Mouse (Mus musculus): ENCODE measurements around the gene Ushbp1. TPM values are rescaled to one million over a fixed set of nuclear protein-coding genes. Genes with fewer than 3 reads are reported as not detected.
A peak's percentile ranks its signal among the peaks of the same experiment; 100 is the strongest.

Ushbp1 gene
- total and polyA plus RNA-seq, 2 experiments from 2014 or later: 3.0 to 3.9 TPM

DNA sequence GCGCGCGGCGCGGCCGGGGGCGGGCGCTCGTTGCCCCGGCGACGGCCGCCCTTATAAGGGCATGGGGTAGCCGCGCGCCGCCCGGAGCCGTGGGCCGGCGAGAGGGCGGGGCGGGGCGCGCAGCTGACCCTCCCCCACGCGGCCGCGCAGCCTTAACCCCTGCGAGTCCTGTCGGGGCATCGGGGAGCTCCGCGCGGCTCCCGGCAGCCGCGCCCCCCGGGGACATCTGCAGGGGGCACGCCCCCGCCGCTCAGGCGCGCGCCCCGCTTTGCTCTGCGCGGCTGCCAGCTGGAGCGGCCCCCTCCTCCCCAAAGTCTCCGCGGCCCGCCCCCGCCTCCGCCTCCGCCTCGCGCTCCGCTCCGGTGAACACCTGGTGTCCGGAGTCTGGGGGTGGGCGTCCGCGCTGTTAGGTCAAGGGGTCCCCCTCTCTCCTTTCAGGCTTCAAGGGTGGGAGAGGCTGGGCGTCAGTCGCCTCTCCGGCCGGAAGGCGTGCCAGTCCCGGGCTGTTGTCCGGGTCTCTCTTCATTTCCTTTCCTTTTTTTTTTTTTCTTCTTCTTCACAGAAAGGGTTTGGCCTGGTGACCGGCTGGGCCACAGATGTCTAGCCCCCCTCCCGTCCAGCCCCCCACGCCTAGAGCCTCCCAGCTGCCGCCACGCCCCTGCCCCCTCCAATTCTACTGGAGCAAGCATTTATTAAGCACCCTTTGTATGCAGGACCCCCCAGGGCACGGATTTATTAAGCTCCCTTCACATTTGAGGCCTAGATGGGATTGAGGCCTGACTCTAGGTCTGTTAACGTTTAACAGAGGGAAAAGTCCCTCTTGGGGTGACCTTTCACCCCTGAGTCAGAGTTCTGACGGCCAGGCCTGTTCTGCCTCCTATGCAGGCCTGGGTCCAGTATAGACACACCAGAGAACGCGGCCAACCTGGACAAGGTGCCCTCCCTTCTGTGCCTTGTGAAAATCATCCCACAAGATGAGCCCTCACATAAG lies 13.3 kb downstream of the Ushbp1 start:
- no peak for TF ChIP-seq CTCF (IDR thresholded peaks at IDR 0.05)
- WGBS: 3% methylated on average over 54 of the region's 80 CpGs

DNA sequence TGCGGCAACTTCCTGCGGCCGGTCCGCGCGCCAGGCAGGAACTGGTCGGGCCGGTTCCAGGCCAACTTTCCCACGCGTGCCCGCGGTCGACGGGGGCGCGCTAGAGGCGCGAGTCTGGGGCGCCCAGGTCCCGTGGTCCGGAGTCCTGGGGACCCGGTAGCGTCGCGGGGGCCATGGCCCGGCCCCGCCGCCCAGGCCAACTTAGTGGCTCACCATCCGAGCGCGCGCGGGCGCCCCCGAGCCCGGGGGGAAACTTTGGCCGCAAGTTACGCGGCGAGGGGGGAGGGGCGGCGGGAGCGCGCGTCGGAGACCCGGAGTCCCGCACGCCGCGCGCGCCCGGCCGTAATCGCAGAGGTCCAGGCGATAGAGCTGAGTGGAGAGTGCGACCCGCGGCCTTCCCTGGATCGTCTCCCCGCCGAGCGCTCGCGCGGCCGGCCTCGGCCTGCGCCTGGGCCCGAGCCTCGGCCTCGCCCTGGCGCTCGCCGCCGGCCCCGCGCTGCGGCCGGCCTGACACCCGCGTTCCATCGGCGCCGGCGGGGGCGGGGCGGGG lies 14.1 kb downstream of the Ushbp1 start, which contains the start of gene Nr2f6:
TSS of gene Nr2f6 (minus strand) at position 540 of the 550 bp plus-strand sequence.
- peak; percentile 27; the same call in 1 of the 2 replicates for ATAC-seq (ENCODE audit: low FRiP score)
- WGBS: under 1% methylated on average over 63 of the region's 89 CpGs

More for the DNA sequence above, 13.3 kb downstream of the Ushbp1 start:
- Histone ChIP-seq H3K4me3 (ENCODE audit: low read depth, low read length) (peak overlapping the region; percentile 60), H3K27ac (ENCODE audit: low read depth, low read length) (peak overlapping the region; percentile 63), H3K9me3 (ENCODE audit: low read length) (no peaks in the 10 kb centered on the region), H3K4me2 (ENCODE audit: low read depth, low read length, poor library complexity, severe bottlenecking) (peak overlapping the region; percentile 100), H3K27me3 (ENCODE audit: insufficient read depth, low read length) (no peaks in the 10 kb centered on the region), H3K36me3 (ENCODE audit: insufficient read depth, low read length) (no peaks in the 10 kb centered on the region), H3K9ac (replicated peaks; ENCODE audit: low read length, poor library complexity, severe bottlenecking) (peak overlapping the region; percentile 88), H3K4me1 (ENCODE audit: insufficient read depth, low read length) (peaks cover 25% of the 10 kb centered on the region; the same call in 1 of the 2 replicates)
- ATAC-seq (ENCODE audit: low FRiP score) (peak; percentile 81), DNase-seq (ENCODE audit: low spot score) (peak; percentile 86)

DNA sequence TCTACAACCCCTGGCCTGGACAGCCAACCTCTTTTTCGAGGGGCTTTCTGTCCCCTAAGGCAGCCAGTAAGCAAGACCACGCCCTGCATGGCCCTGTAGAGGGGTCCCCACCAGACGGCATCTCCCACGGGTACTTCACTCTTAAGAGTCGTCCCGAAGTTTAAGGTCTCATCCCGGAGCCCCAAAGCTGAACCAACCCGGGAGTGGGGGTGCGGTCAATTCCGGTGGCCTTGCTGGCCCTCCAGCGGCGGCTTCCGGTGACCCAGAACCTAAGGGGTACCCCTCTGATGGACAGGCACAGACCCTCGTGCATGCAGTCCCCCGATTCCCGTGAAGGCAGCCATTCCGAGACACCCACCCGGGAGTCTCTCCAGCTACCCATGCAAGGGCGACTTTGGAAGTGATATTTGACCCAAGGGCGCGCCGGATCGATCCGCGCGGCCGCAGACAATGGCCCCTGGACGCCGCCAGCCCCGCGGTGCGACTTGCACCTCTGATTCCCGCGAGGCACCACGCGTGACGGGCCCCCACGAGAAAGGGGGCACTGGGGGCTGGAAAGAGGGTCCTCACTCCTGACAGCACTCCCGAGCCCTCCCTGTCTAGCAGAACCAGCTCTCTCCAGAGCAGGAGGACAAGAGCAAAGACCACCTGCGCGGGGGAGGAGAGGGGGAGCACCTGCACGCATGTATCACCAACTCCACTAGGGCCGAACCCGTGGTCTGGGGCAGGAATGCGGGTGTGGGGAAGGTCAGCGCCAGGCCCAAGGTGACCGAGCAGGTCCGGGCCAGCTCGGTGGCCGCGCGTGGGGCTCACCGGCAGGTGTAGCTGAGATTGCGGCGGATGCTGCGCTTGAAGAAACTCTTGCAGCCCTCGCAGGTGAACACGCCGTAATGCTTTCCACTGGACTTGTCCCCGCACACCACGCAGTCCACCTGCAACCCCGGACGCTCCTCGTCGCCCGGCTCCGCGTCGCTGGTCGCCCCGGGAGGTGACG lies 15.1 kb downstream of the Ushbp1 start:
- DNase-seq (ENCODE audit: low spot score) (no peak), ATAC-seq (ENCODE audit: low FRiP score) (no peak)
- peak overlapping the region; percentile 88 for H3K9ac ChIP-seq (replicated peaks; ENCODE audit: low read length, poor library complexity, severe bottlenecking)
- H3K9me3 ChIP-seq (ENCODE audit: low read length): no peaks in the 10 kb centered on the region
- no peaks in the 10 kb centered on the region for H3K27me3 ChIP-seq (ENCODE audit: insufficient read depth, low read length)
- H3K36me3 ChIP-seq (ENCODE audit: insufficient read depth, low read length): no peaks in the 10 kb centered on the region
- H3K27ac ChIP-seq (ENCODE audit: low read depth, low read length): no peak overlapping the region
- no peak for TF ChIP-seq CTCF (IDR thresholded peaks at IDR 0.05)
- under 1% methylated on average over 68 of the region's 72 CpGs for WGBS
- peak overlapping the region; percentile 60 for H3K4me3 ChIP-seq (ENCODE audit: low read depth, low read length)
- peak overlapping the region; percentile 100 for H3K4me2 ChIP-seq (ENCODE audit: low read depth, low read length, poor library complexity, severe bottlenecking)
- H3K4me1 ChIP-seq (ENCODE audit: insufficient read depth, low read length): peaks cover 25% of the 10 kb centered on the region; the same call in 1 of the 2 replicates

More for the DNA sequence above, 14.1 kb downstream of the Ushbp1 start, which contains the start of gene Nr2f6:
- Histone ChIP-seq H3K4me2 (ENCODE audit: low read depth, low read length, poor library complexity, severe bottlenecking) (peak within 1 kb of the TSS; percentile 100), H3K9me3 (ENCODE audit: low read length) (no peaks in the 10 kb centered on the region), H3K4me3 (ENCODE audit: low read depth, low read length) (peak within 1 kb of the TSS; percentile 60), H3K36me3 (ENCODE audit: insufficient read depth, low read length) (no peaks in the 10 kb centered on the region), H3K27ac (ENCODE audit: low read depth, low read length) (peak within 1 kb of the TSS; percentile 63), H3K4me1 (ENCODE audit: insufficient read depth, low read length) (peaks cover 25% of the 10 kb centered on the region; the same call in 1 of the 2 replicates), H3K27me3 (ENCODE audit: insufficient read depth, low read length) (no peaks in the 10 kb centered on the region), H3K9ac (replicated peaks; ENCODE audit: low read length, poor library complexity, severe bottlenecking) (peak within 1 kb of the TSS; percentile 88)
- TF ChIP-seq CTCF (IDR thresholded peaks at IDR 0.05): no peak
- DNase-seq (ENCODE audit: low spot score): no peak

DNA sequence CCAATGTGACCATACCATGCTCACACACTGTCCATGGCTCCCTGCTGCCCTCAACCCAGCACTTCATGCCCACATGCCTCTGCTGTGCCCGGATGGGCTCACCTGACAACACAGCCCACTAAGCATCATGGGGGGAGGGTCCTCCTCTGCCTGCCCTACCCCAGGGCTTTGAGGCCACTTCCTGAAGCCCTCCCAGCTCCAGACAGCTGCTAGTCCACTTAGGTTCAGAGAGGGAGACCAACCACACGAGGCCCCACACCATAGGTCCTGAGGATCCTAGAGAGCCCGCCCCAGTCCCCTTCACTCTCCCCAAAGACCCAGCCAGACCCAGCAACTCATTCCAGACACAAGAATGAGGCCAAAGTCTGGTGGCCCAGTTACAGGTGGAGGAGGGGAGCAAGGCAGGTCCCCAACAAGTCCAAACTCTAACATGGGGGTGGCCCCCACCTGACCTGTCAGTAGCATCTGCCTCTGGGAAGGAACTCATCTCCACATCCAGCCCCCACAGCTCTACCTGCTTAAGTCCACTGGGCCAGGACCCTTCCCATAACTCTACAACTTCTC lies 16.0 kb downstream of the Ushbp1 start:
- no peaks in the 10 kb centered on the region for H3K9me3 ChIP-seq (ENCODE audit: low read length)
- WGBS: 40% methylated on average over 3 of the region's 3 CpGs
- H3K4me1 ChIP-seq (ENCODE audit: insufficient read depth, low read length): peaks cover 25% of the 10 kb centered on the region; the same call in 1 of the 2 replicates
- peak overlapping the region; percentile 60 for H3K4me3 ChIP-seq (ENCODE audit: low read depth, low read length)
- no peak overlapping the region for H3K27ac ChIP-seq (ENCODE audit: low read depth, low read length)
- H3K9ac ChIP-seq (replicated peaks; ENCODE audit: low read length, poor library complexity, severe bottlenecking): peak overlapping the region; percentile 88; the same call in 1 of the 2 replicates
- no peak for TF ChIP-seq CTCF (IDR thresholded peaks at IDR 0.05)
- no peak for DNase-seq (ENCODE audit: low spot score)
- H3K4me2 ChIP-seq (ENCODE audit: low read depth, low read length, poor library complexity, severe bottlenecking): peak overlapping the region; percentile 100
- ATAC-seq (ENCODE audit: low FRiP score): no peak
- H3K27me3 ChIP-seq (ENCODE audit: insufficient read depth, low read length): no peaks in the 10 kb centered on the region
- H3K36me3 ChIP-seq (ENCODE audit: insufficient read depth, low read length): peaks cover 1% of the 10 kb centered on the region

DNA sequence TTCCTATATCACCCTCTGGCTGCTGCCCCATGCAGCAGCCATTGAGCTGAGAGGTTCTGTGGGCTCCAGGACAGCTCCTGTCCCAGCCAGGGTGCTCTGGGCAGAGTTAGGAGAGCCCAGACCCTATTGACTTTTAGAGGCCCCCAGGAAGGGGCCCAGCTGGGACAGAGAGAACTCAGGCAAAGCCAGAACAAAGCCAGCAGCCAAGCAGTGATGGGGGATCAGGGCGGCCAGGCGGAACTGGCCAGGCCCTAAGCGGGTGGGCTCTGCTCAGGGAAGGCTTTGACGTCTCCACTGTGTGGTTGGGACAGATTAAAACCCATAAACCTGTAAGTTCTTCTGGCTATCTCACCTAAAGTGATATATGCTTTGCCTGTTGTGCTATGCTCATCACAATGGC lies 16.6 kb downstream of the Ushbp1 start:
- Histone ChIP-seq H3K4me1 (ENCODE audit: insufficient read depth, low read length) (peaks cover 25% of the 10 kb centered on the region; the same call in 1 of the 2 replicates), H3K9ac (replicated peaks; ENCODE audit: low read length, poor library complexity, severe bottlenecking) (no peak overlapping the region)

More for the DNA sequence above, 16.6 kb downstream of the Ushbp1 start:
- no peak for TF ChIP-seq CTCF (IDR thresholded peaks at IDR 0.05)
- Histone ChIP-seq H3K36me3 (ENCODE audit: insufficient read depth, low read length) (peaks cover 6% of the 10 kb centered on the region), H3K27me3 (ENCODE audit: insufficient read depth, low read length) (no peaks in the 10 kb centered on the region), H3K27ac (ENCODE audit: low read depth, low read length) (no peak overlapping the region), H3K4me3 (ENCODE audit: low read depth, low read length) (no peak overlapping the region), H3K9me3 (ENCODE audit: low read length) (no peaks in the 10 kb centered on the region), H3K4me2 (ENCODE audit: low read depth, low read length, poor library complexity, severe bottlenecking) (peak overlapping the region; percentile 100; the same call in 1 of the 2 replicates)
- DNase-seq (ENCODE audit: low spot score): no peak
- no peak for ATAC-seq (ENCODE audit: low FRiP score)
- WGBS: 41% methylated on average over 4 of the region's 4 CpGs

Measured in midbrain, postnatal 0 days (tissue).